Mouse (Mus musculus) left cerebral cortex, postnatal 10 days (tissue): ENCODE data around the gene Anks1b. TPM values are rescaled to one million over a fixed set of nuclear protein-coding genes. Genes with fewer than 3 reads are reported as not detected.

Source experiments
- DNase-seq, 2 experiments: peaks; one replicate each; pipeline ENCODE4 v3.0.0; 2021 to 2022; ENCODE audit warnings: low spot score in 2 of 2, mixed read lengths in 1 of 2; ENCODE audit errors: extremely low spot score in 1 of 2
- intact Hi-C: fragments of 180-260 bp; cut with DNase I; formaldehyde crosslinking; loops from one replicate; pipeline ENCODE4 v1.15.1; 2025
- total RNA-seq, 2 experiments: library from RNA; stranded (reverse); gene quantifications; 2 replicates each; pipeline ENCODE4 v1.2.3; 2021

Anks1b gene
- total RNA-seq, 2 experiments from 2014 or later: 366 TPM

GRCm38 (mm10) chr10:90983046-90983445, 1109.7 kb downstream of the Anks1b start:
- intact Hi-C loops: no loop called here
- DNase-seq: no peak

- intact Hi-C loops: no loop called here
- no peak for DNase-seq
These were observed 1117.0 kb downstream of the Anks1b start for GRCm38 (mm10) chr10:90990340-90990739.

GRCm38 (mm10) chr10:90992237-90992636, 1118.9 kb downstream of the Anks1b start:
- intact Hi-C loops: no loop called here
- DNase-seq: no peak

- intact Hi-C loops: no loop called here
- DNase-seq: no peak
These were observed 1120.6 kb downstream of the Anks1b start for GRCm38 (mm10) chr10:90993869-90994268.

GRCm38 (mm10) chr10:90999899-91000298, 1126.6 kb downstream of the Anks1b start:
- intact Hi-C loops: no loop called here
- DNase-seq: no peak

GRCm38 (mm10) chr10:91001421-91001820, 1128.1 kb downstream of the Anks1b start:
- intact Hi-C loops: no loop called here
- DNase-seq: peak in 1 of 2 experiments; percentile 37

- intact Hi-C loops: no loop called here
- DNase-seq: no peak
These were observed 1132.7 kb downstream of the Anks1b start for GRCm38 (mm10) chr10:91005858-91006538.

Other genes with a start within 250 kb of the Anks1b start
- gene Scyl2, start 187.2 kb upstream of the Anks1b start, total RNA-seq: 10 to 100 TPM; 30.2 to 32.5 TPM
- 10 to 100 TPM; 24.3 to 26.9 TPM for gene Actr6, start 141.2 kb upstream of the Anks1b start, total RNA-seq
- 10 to 100 TPM; 75.0 to 78.5 TPM for gene Uhrf1bp1l, start 128.5 kb upstream of the Anks1b start, total RNA-seq